16 mouse cellular contexts compared by ENCODE assay signal in genomic region chr10:75548486-75548885, GRCm38 (mm10). TPM values are rescaled to one million over a fixed set of nuclear protein-coding genes. Genes with fewer than 3 reads are reported as not detected.
DNase-seq lines count a peak whose midpoint lies in the region; ATAC-seq and TF ChIP-seq lines count a peak whose summit lies in the region.
"Had no signal": no experiment of that assay in that cellular context is flagged by ENCODE, and none has a peak within 500 bp of the region (broad histone marks: within the 10 kb centered on the region; RNA-seq: fewer than 3 reads in every experiment).

No protein-coding gene starts in this region.

- 0 out of 2 replicates have a peak, but pooled peaks cover 3% of the 10 kb centered on the region for H3K27me3 ChIP-seq in heart, embryonic 13.5 days (replicated peaks)
- H3K27me3 ChIP-seq in neural tube, embryonic 12.5 days (replicated peaks): no peaks in the 10 kb centered on the region; the same call in 1 of the 2 replicates
- H3K27me3 ChIP-seq in intestine, postnatal 0 days (replicated peaks; ENCODE audit: control insufficient read depth, insufficient read depth, low read length): no peaks in the 10 kb centered on the region
- no peaks in the 10 kb centered on the region for H3K27me3 ChIP-seq in stomach, postnatal 0 days (ENCODE audit: control insufficient read depth, insufficient read depth, low read length)
- H3K27me3 ChIP-seq in thymus, adult 2 months (ENCODE audit: control insufficient read depth, insufficient read depth, low read length): no peaks in the 10 kb centered on the region
- H3K27me3 ChIP-seq: CH12.LX; midbrain, embryonic 13.5 days had no signal

- intact Hi-C loops in heart, postnatal 36 days (cut with DNase I): no loop called here

- TF ChIP-seq EP300 in stomach, postnatal 0 days (optimal IDR thresholded peaks at IDR 0.05): no peak

- H3K4me3 ChIP-seq in heart, embryonic 13.5 days: no peak overlapping the region
- H3K4me3 ChIP-seq in neural tube, embryonic 12.5 days: no peak overlapping the region
- H3K4me3 ChIP-seq in intestine, postnatal 0 days (ENCODE audit: low read depth, low read length): no peak overlapping the region
- H3K4me3 ChIP-seq in stomach, postnatal 0 days (ENCODE audit: low read depth, low read length): no peak overlapping the region
- H3K4me3 ChIP-seq in thymus, adult 2 months (ENCODE audit: control insufficient read depth, insufficient read depth, low read length): no peak overlapping the region
- H3K4me3 ChIP-seq: heart, adult 2 months; midbrain, embryonic 13.5 days had no signal

- H3K27ac ChIP-seq in heart, embryonic 13.5 days (replicated peaks): no peak overlapping the region
- no peak overlapping the region for H3K27ac ChIP-seq in neural tube, embryonic 12.5 days
- H3K27ac ChIP-seq in intestine, postnatal 0 days (ENCODE audit: low read depth, low read length): peak overlapping the region; percentile 46; the same call in 1 of the 2 replicates
- H3K27ac ChIP-seq in stomach, postnatal 0 days (replicated peaks): no peak overlapping the region
- H3K27ac ChIP-seq in thymus, adult 2 months (ENCODE audit: control insufficient read depth, insufficient read depth, low read length): no peak overlapping the region
- H3K27ac ChIP-seq: heart, adult 2 months; midbrain, embryonic 13.5 days had no signal

- H3K36me3 ChIP-seq in heart, embryonic 13.5 days: no peaks in the 10 kb centered on the region
- peaks cover 2% of the 10 kb centered on the region for H3K36me3 ChIP-seq in neural tube, embryonic 12.5 days
- no peaks in the 10 kb centered on the region for H3K36me3 ChIP-seq in intestine, postnatal 0 days (ENCODE audit: control insufficient read depth, insufficient read depth)
- no peaks in the 10 kb centered on the region for H3K36me3 ChIP-seq in stomach, postnatal 0 days (ENCODE audit: control insufficient read depth, insufficient read depth, low read length)
- H3K36me3 ChIP-seq in thymus, adult 2 months (ENCODE audit: control insufficient read depth, insufficient read depth, low read length): no peaks in the 10 kb centered on the region

- H3K9ac ChIP-seq in heart, embryonic 13.5 days: no peak overlapping the region
- no peak overlapping the region for H3K9ac ChIP-seq in neural tube, embryonic 12.5 days
- H3K9ac ChIP-seq in intestine, postnatal 0 days (ENCODE audit: low read depth, low read length): no peak overlapping the region
- H3K9ac ChIP-seq in stomach, postnatal 0 days (ENCODE audit: low read length): no peak overlapping the region
- H3K9ac ChIP-seq: midbrain, embryonic 13.5 days had no signal

- no peak for TF ChIP-seq POLR2A in thymus, adult 2 months (IDR thresholded peaks at IDR 0.05; ENCODE audit: control insufficient read depth, extremely low read depth, insufficient read depth, low read length, poor library complexity)

- no peak for DNase-seq in heart, postnatal 36 days
- no peak for DNase-seq in neural tube, embryonic 10.5 days (ENCODE audit: extremely low spot score, low spot score)
- DNase-seq in stomach, postnatal 0 days (ENCODE audit: low spot score): no peak
- DNase-seq in thymus, adult 2 months: no peak
- DNase-seq in cerebellum, postnatal 36 days: no peak
- DNase-seq: cerebellum, adult 11-12 months; heart, adult 2 months; kidney, postnatal 4 days; right cerebral cortex, postnatal 14 days had no signal

- 54% methylated on average over 14 of the region's 14 CpGs for WGBS in heart, embryonic 13.5 days
- WGBS in neural tube, embryonic 12.5 days: 44% methylated on average over 14 of the region's 14 CpGs
- WGBS in intestine, postnatal 0 days: 12% methylated on average over 14 of the region's 14 CpGs
- WGBS in stomach, postnatal 0 days: 37% methylated on average over 14 of the region's 14 CpGs
- 88% methylated on average over 14 of the region's 14 CpGs for WGBS in thymus, adult 2 months

- peak; percentile 41 for TF ChIP-seq CTCF in intestine, postnatal 0 days (IDR thresholded peaks at IDR 0.05; ENCODE audit: low read depth)
- TF ChIP-seq CTCF in stomach, postnatal 0 days (IDR thresholded peaks at IDR 0.05; ENCODE audit: low read depth): no peak
- TF ChIP-seq CTCF in thymus, adult 2 months (IDR thresholded peaks at IDR 0.05; ENCODE audit: borderline replicate concordance, control insufficient read depth, extremely low read depth, insufficient read depth, low read length, poor library complexity): no peak

- H3K9me3 ChIP-seq in heart, embryonic 13.5 days: peaks cover 12% of the 10 kb centered on the region; the same call in 1 of the 2 replicates
- 0 out of 2 replicates have a peak, but pooled peaks cover 6% of the 10 kb centered on the region for H3K9me3 ChIP-seq in neural tube, embryonic 12.5 days
- H3K9me3 ChIP-seq in intestine, postnatal 0 days (ENCODE audit: control insufficient read depth): no peaks in the 10 kb centered on the region
- no peaks in the 10 kb centered on the region for H3K9me3 ChIP-seq in stomach, postnatal 0 days (ENCODE audit: control insufficient read depth, low read length)
- H3K9me3 ChIP-seq: midbrain, embryonic 13.5 days had no signal

- no peak for ATAC-seq in heart, embryonic 13.5 days (ENCODE audit: extremely low read depth, insufficient number of reproducible peaks, low FRiP score, low TSS enrichment)
- peak; percentile 68 for ATAC-seq in neural tube, embryonic 12.5 days (ENCODE audit: low FRiP score, low read depth)
- ATAC-seq in intestine, postnatal 0 days: peak; percentile 91
- ATAC-seq in stomach, postnatal 0 days (ENCODE audit: low FRiP score, low TSS enrichment): peak; percentile 52; the same call in 1 of the 2 replicates
- ATAC-seq: activated CD4-positive, CD25-positive, alpha-beta regulatory T cell, adult 4 months; midbrain, embryonic 13.5 days had no signal

- peak overlapping the region; percentile 1; the same call in 1 of the 2 replicates for H3K4me2 ChIP-seq in heart, embryonic 13.5 days
- 0 out of 2 replicates have a peak overlapping the region, but pooled peaks have one; percentile 7 for H3K4me2 ChIP-seq in neural tube, embryonic 12.5 days (replicated peaks)
- no peak overlapping the region; the same call in 1 of the 2 replicates for H3K4me2 ChIP-seq in intestine, postnatal 0 days (replicated peaks; ENCODE audit: low read depth)
- H3K4me2 ChIP-seq in stomach, postnatal 0 days (replicated peaks; ENCODE audit: low read depth): 0 out of 2 replicates have a peak overlapping the region, but pooled peaks have one; percentile 1
- H3K4me2 ChIP-seq: midbrain, embryonic 13.5 days had no signal

- peaks cover 18% of the 10 kb centered on the region for H3K4me1 ChIP-seq in heart, embryonic 13.5 days
- H3K4me1 ChIP-seq in neural tube, embryonic 12.5 days: peaks cover 4% of the 10 kb centered on the region; the same call in 1 of the 2 replicates
- no peaks in the 10 kb centered on the region; the same call in 1 of the 2 replicates for H3K4me1 ChIP-seq in intestine, postnatal 0 days (replicated peaks; ENCODE audit: control insufficient read depth, insufficient read depth, low read length)
- H3K4me1 ChIP-seq in stomach, postnatal 0 days (replicated peaks; ENCODE audit: control insufficient read depth, insufficient read depth): no peaks in the 10 kb centered on the region
- no peaks in the 10 kb centered on the region for H3K4me1 ChIP-seq in thymus, adult 2 months (replicated peaks; ENCODE audit: control insufficient read depth, insufficient read depth, low read length)
- H3K4me1 ChIP-seq: midbrain, embryonic 13.5 days had no signal

RNA-seq across cellular contexts. Expression of gene Lrrc75b, which starts 11.6 kb away (rescaled TPM):
- polyA plus RNA-seq in heart, embryonic 13.5 days (2015; fragmentation: Nextera tagmentation; extraction: Ambion mirVana): 1.2 TPM in 2 replicates
- 1 to 10 TPM; 1.1 to 1.5 TPM for total RNA-seq in heart, postnatal 36 days (2021)
- polyA plus RNA-seq in neural tube, embryonic 12.5 days (2016; fragmentation: Nextera tagmentation; extraction: Ambion mirVana): 11.8 and 16.7 TPM in 2 replicates
- 1.2 and 1.8 TPM in 2 replicates for polyA plus RNA-seq in intestine, postnatal 0 days (2015; fragmentation: Nextera tagmentation; extraction: Ambion mirVana)
- 0.73 and 0.93 TPM in 2 replicates for polyA plus RNA-seq in stomach, postnatal 0 days (2015; fragmentation: Nextera tagmentation; extraction: Ambion mirVana)
- polyA plus RNA-seq in thymus, adult 2 months (2012; rRNA removed): 1.8 and 2.2 TPM in 2 replicates
- total RNA-seq: CH12.LX had no signal
- polyA plus RNA-seq: liver, adult 2 months had no signal

RNA-seq across cellular contexts. Expression of gene Ggt1, which starts 12.9 kb away (rescaled TPM):
- 0.52 and 0.76 TPM in 2 replicates for polyA plus RNA-seq in heart, embryonic 13.5 days (2015; fragmentation: Nextera tagmentation; extraction: Ambion mirVana)
- not detected for total RNA-seq in heart, postnatal 36 days (2021)
- 1.3 and 1.8 TPM in 2 replicates for polyA plus RNA-seq in neural tube, embryonic 12.5 days (2016; fragmentation: Nextera tagmentation; extraction: Ambion mirVana)
- polyA plus RNA-seq in intestine, postnatal 0 days (2015; fragmentation: Nextera tagmentation; extraction: Ambion mirVana): 131 and 132 TPM in 2 replicates
- polyA plus RNA-seq in stomach, postnatal 0 days (2015; fragmentation: Nextera tagmentation; extraction: Ambion mirVana): 1.9 and 2.1 TPM in 2 replicates
- 5.6 and 6.9 TPM in 2 replicates for polyA plus RNA-seq in thymus, adult 2 months (2012; rRNA removed)
- polyA plus RNA-seq: heart, adult 2 months had no signal

RNA-seq across cellular contexts. Expression of gene Gucd1, which starts 30.7 kb away (rescaled TPM):
- polyA plus RNA-seq in heart, embryonic 13.5 days (2015; fragmentation: Nextera tagmentation; extraction: Ambion mirVana): 22.4 and 25.4 TPM in 2 replicates
- total RNA-seq in heart, postnatal 36 days (2021): 10 to 100 TPM; 41.8 to 44.2 TPM
- 25.0 and 25.1 TPM in 2 replicates for polyA plus RNA-seq in neural tube, embryonic 12.5 days (2016; fragmentation: Nextera tagmentation; extraction: Ambion mirVana)
- polyA plus RNA-seq in intestine, postnatal 0 days (2015; fragmentation: Nextera tagmentation; extraction: Ambion mirVana): 80.9 and 84.6 TPM in 2 replicates
- polyA plus RNA-seq in stomach, postnatal 0 days (2015; fragmentation: Nextera tagmentation; extraction: Ambion mirVana): 14.6 and 14.9 TPM in 2 replicates
- polyA plus RNA-seq in thymus, adult 2 months (2012; rRNA removed): 77.0 and 80.5 TPM in 2 replicates

RNA-seq across cellular contexts. Expression of gene Snrpd3, which starts 31.1 kb away (rescaled TPM):
- 96.6 and 101 TPM in 2 replicates for polyA plus RNA-seq in heart, embryonic 13.5 days (2015; fragmentation: Nextera tagmentation; extraction: Ambion mirVana)
- total RNA-seq in heart, postnatal 36 days (2021): 10 to 100 TPM; 65.7 to 69.5 TPM
- 150 and 171 TPM in 2 replicates for polyA plus RNA-seq in neural tube, embryonic 12.5 days (2016; fragmentation: Nextera tagmentation; extraction: Ambion mirVana)
- 62.6 and 63.3 TPM in 2 replicates for polyA plus RNA-seq in intestine, postnatal 0 days (2015; fragmentation: Nextera tagmentation; extraction: Ambion mirVana)
- 70.2 and 70.3 TPM in 2 replicates for polyA plus RNA-seq in stomach, postnatal 0 days (2015; fragmentation: Nextera tagmentation; extraction: Ambion mirVana)
- 25.1 and 28.3 TPM in 2 replicates for polyA plus RNA-seq in thymus, adult 2 months (2012; rRNA removed)

RNA-seq across cellular contexts. Expression of gene Ggt5, which starts 40.7 kb away (rescaled TPM):
- 7.1 TPM in 2 replicates for polyA plus RNA-seq in heart, embryonic 13.5 days (2015; fragmentation: Nextera tagmentation; extraction: Ambion mirVana)
- total RNA-seq in heart, postnatal 36 days (2021): 1 to 10 TPM; 5.4 to 9.0 TPM
- 1.1 and 1.6 TPM in 2 replicates for polyA plus RNA-seq in neural tube, embryonic 12.5 days (2016; fragmentation: Nextera tagmentation; extraction: Ambion mirVana)
- polyA plus RNA-seq in intestine, postnatal 0 days (2015; fragmentation: Nextera tagmentation; extraction: Ambion mirVana): 4.0 and 4.9 TPM in 2 replicates
- 2.6 and 2.8 TPM in 2 replicates for polyA plus RNA-seq in stomach, postnatal 0 days (2015; fragmentation: Nextera tagmentation; extraction: Ambion mirVana)
- 49.5 and 73.6 TPM in 2 replicates for polyA plus RNA-seq in thymus, adult 2 months (2012; rRNA removed)
- total RNA-seq: CH12.LX had no signal

Comparison
In these comparisons a context has a peak if more than half of its experiments do, and no peak if none do; other contexts are left out.
1. RNA of gene Ggt1, which starts 12.9 kb away (polyA plus RNA-seq): 131 to 132 TPM in intestine, postnatal 0 days; 5.6 to 6.9 TPM in thymus, adult 2 months, 1.9 to 2.1 TPM in stomach, postnatal 0 days, 1.3 to 1.8 TPM in neural tube, embryonic 12.5 days and 0.52 to 0.76 TPM in heart, embryonic 13.5 days; every median in the first group is over 10 times any median in the second.